Mouse (Mus musculus) mesoderm, embryonic 11.5 days (tissue): ENCODE results near the gene Snrnp35.
"Not testable (repeated sequence)": the region's sequence is repeated elsewhere in the genome, so short reads cannot be mapped to it uniquely, and the experiment has no call there.

Experiments used
- DNase-seq: peaks from one replicate; pipeline ENCODE4 v3.0.0-alpha.2; 2012; ENCODE audit warnings: low read depth, low spot score

Snrnp35 gene

GRCm38 (mm10) chr5:124500037-124500436 lies 17.1 kb downstream of the Snrnp35 start:
- not testable (repeated sequence) for DNase-seq

GRCm38 (mm10) chr5:124500573-124500972 lies 17.6 kb downstream of the Snrnp35 start:
- no peak for DNase-seq

GRCm38 (mm10) chr5:124501541-124501940 lies 18.6 kb downstream of the Snrnp35 start:
- no peak for DNase-seq

- no peak for DNase-seq
Measured at GRCm38 (mm10) chr5:124503742-124504141, 20.8 kb downstream of the Snrnp35 start.

GRCm38 (mm10) chr5:124505235-124505634 lies 22.3 kb downstream of the Snrnp35 start:
- DNase-seq = no peak

- no peak for DNase-seq
Measured at GRCm38 (mm10) chr5:124506731-124507359, 23.9 kb downstream of the Snrnp35 start.

- no peak for DNase-seq
Measured at GRCm38 (mm10) chr5:124509200-124509599, 26.3 kb downstream of the Snrnp35 start.

GRCm38 (mm10) chr5:124509742-124510237 lies 26.9 kb downstream of the Snrnp35 start:
- DNase-seq = no peak

- DNase-seq = no peak
Measured at GRCm38 (mm10) chr5:124510536-124511050, 27.7 kb downstream of the Snrnp35 start.

GRCm38 (mm10) chr5:124515789-124516188 lies 32.9 kb downstream of the Snrnp35 start:
- DNase-seq = no peak

- DNase-seq = no peak
Measured at GRCm38 (mm10) chr5:124518648-124519047, 35.7 kb downstream of the Snrnp35 start.

GRCm38 (mm10) chr5:124521588-124521987 lies 38.7 kb downstream of the Snrnp35 start:
- no peak for DNase-seq

- no peak for DNase-seq
Measured at GRCm38 (mm10) chr5:124523032-124523431, 40.1 kb downstream of the Snrnp35 start.

GRCm38 (mm10) chr5:124524943-124525342 lies 42.0 kb downstream of the Snrnp35 start:
- no peak for DNase-seq

- DNase-seq = no peak
Measured at GRCm38 (mm10) chr5:124528351-124528750, 45.4 kb downstream of the Snrnp35 start.

GRCm38 (mm10) chr5:124528791-124529190 lies 45.9 kb downstream of the Snrnp35 start:
- DNase-seq = no peak

GRCm38 (mm10) chr5:124529191-124529651 lies 46.3 kb downstream of the Snrnp35 start:
- no peak for DNase-seq

GRCm38 (mm10) chr5:124529697-124530096 lies 46.8 kb downstream of the Snrnp35 start:
- DNase-seq = no peak

GRCm38 (mm10) chr5:124530655-124531582 lies 48.0 kb downstream of the Snrnp35 start, which contains the start of gene Rilpl1:
TSS of gene Rilpl1 (minus strand) at chr5:124531391.
- peak; percentile 89 for DNase-seq

GRCm38 (mm10) chr5:124531583-124531930 lies 48.6 kb downstream of the Snrnp35 start:
- DNase-seq = no peak

GRCm38 (mm10) chr5:124532451-124532850 lies 49.5 kb downstream of the Snrnp35 start:
- no peak for DNase-seq

- DNase-seq = no peak
Measured at GRCm38 (mm10) chr5:124535016-124535415, 52.1 kb downstream of the Snrnp35 start.
